Mouse (Mus musculus) C2C12 (cell line): ENCODE measurements around the gene Pex12. TPM values are rescaled to one million over a fixed set of nuclear protein-coding genes. Genes with fewer than 3 reads are reported as not detected.
A peak's percentile ranks its signal among the peaks of the same experiment; 100 is the strongest.

Experiments
- H3K27me3 ChIP-seq: one replicate; pipeline ENCODE4 v1.6.1; 2011; ENCODE audit not compliant: control insufficient read depth, insufficient read depth, insufficient read length
- H3K36me3 ChIP-seq: one replicate; pipeline ENCODE4 v1.6.1; 2011; ENCODE audit not compliant: control insufficient read depth, insufficient read depth
- H3K4me3 ChIP-seq: one replicate; pipeline ENCODE4 v1.5.1; 2011; ENCODE audit warnings: mild to moderate bottlenecking, control low read depth; ENCODE audit not compliant: poor library complexity, insufficient read depth, severe bottlenecking
- H3K79me2 ChIP-seq: one replicate; pipeline ENCODE4 v1.6.1; 2011; ENCODE audit not compliant: control insufficient read depth, insufficient read depth
- H3K79me3 ChIP-seq: one replicate; pipeline ENCODE4 v1.6.1; 2011; ENCODE audit warnings: low read depth, control low read depth
- H3ac ChIP-seq: one replicate; pipeline ENCODE3; 2011; ENCODE audit warnings: low read depth; ENCODE audit not compliant: control insufficient read depth, insufficient read length
- CEBPB ChIP-seq: IDR thresholded peaks from one replicate; pipeline ENCODE4 v1.6.1; 2011; ENCODE audit warnings: low read depth, mild to moderate bottlenecking, control low read depth, moderate library complexity
- CTCF ChIP-seq: IDR thresholded peaks from one replicate; pipeline ENCODE4 v1.5.1; 2011; ENCODE audit not compliant: control insufficient read depth, insufficient read depth, insufficient read length
- FOSL1 ChIP-seq: IDR thresholded peaks from one replicate; pipeline ENCODE4 v1.8.0; 2011; ENCODE audit warnings: mild to moderate bottlenecking, low read length; ENCODE audit not compliant: poor library complexity, insufficient read depth, severe bottlenecking
- MAX ChIP-seq: IDR thresholded peaks from one replicate; pipeline ENCODE4 v1.6.1; 2011; ENCODE audit warnings: mild to moderate bottlenecking, control low read depth
- MYOD1 ChIP-seq: IDR thresholded peaks from one replicate; pipeline ENCODE4 v1.6.1; 2011; ENCODE audit warnings: low read depth; ENCODE audit not compliant: control insufficient read depth, insufficient read length
- MYOG ChIP-seq: IDR thresholded peaks from one replicate; pipeline ENCODE4 v1.6.1; 2011; ENCODE audit not compliant: control insufficient read depth, insufficient read length; ENCODE audit errors: extremely low read depth
- USF1 ChIP-seq: IDR thresholded peaks from one replicate; pipeline ENCODE4 v1.6.1; 2011; ENCODE audit warnings: low read depth, mild to moderate bottlenecking, control low read depth, moderate library complexity
- polyA plus RNA-seq: library from polyadenylated mRNA; unstranded; fragments of >200 nt; fragmentation: generic; extraction: Trizol; gene quantifications from one replicate; pipeline ENCODE4 v1.2.1, GENCODE M21; 2012; ENCODE audit warnings: missing spikeins

Gene Pex12
- polyA plus RNA-seq, 1 experiment = 6.1 TPM

DNA sequence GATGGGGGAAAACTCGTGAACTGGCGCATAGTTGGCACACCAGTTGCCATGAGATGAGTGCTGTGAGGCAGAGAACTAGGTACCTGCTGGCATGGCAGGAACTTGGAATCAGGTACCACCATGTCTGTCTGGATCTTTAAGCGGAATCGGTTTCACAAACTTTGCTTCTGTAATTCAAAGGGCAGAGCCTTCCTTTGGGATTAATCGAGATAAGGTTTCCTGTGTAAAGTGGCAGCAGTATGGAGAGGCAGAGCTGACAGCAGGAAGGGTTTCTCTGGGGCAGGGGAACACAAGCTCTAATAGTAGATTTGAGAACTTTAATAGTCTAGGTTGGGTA lies 10.2 kb downstream of the Pex12 start:
- Histone ChIP-seq H3ac (peak overlapping the region; percentile 66), H3K27me3 (no peaks in the 10 kb centered on the region), H3K79me2 (peaks cover 56% of the 10 kb centered on the region), H3K36me3 (peaks cover 39% of the 10 kb centered on the region), H3K79me3 (peaks cover 27% of the 10 kb centered on the region), H3K4me3 (peak overlapping the region; percentile 83)
- TF ChIP-seq USF1 (no peak), FOSL1 (no peak), MAX (no peak), CTCF (no peak), MYOG (no peak), MYOD1 (no peak), CEBPB (no peak)

DNA sequence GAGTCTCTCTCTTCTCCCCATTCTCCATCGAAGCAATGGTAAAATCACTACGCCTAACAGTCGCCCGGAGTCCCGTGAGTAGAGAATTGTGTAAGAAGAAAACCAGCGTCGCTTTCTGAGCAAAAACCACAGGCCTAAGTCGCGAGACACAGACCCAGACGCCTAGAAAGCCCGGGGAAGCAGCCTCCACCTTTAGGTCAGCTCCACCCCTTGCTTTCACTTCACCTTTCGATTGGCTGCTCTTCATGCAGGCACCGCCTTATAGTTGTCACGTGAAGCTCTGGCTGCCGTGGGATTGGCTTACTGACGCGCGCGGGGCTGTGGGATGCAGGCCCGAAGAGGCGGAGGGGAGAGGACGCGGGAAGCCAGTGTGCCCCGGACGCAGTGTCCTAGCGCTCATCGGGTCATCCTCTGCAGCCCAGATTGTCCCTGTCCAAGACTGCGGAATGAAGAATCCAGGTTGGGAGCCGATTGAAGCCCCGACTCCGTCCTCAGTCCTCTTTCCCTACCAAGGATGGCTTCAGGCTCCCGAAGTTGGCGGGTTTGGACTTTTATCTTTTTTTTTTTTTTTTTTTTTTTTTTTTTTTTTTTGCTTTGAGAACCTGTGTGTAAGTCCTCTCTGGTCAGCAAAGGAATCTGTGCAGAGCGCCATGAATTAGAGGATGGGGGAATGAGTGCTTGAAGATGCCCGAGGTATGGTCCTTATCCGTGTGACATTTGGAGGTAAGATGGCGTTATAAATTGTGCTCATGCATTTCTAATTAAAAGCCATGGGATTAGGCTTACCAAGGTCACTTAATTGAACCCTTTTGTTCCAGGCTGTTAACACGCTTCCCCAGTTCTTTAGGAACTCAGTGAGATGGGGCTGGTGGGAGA lies 10.8 kb downstream of the Pex12 start:
- H3K79me2 ChIP-seq = peaks cover 50% of the 10 kb centered on the region
- H3K79me3 ChIP-seq = peaks cover 27% of the 10 kb centered on the region
- H3K36me3 ChIP-seq = peaks cover 33% of the 10 kb centered on the region
- peaks cover 2% of the 10 kb centered on the region for H3K27me3 ChIP-seq
- peak overlapping the region; percentile 66 for H3ac ChIP-seq
- TF ChIP-seq CEBPB (peak; percentile 15), MAX (peak; percentile 74), MYOD1 (no peak), MYOG (no peak), USF1 (peak; percentile 98)
- H3K4me3 ChIP-seq = peak overlapping the region; percentile 83

DNA sequence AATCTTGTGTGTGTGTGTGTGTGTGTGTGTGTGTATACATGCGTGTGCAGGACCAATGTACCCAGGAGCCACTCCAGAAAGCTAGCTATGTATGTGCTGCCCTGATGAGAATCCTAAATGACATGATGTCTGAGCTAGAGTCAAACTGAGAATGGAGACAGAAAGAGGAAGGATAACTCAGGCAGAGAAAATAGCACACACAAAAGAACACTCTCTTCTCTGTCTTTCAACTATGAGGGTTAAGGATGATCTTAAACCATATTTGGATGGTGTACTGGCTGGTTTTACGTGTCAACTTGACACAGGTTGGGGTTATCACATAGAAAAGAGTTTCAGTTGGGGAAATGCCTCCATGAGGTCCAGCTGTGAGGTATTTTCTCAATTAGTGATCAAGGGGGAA lies 12.8 kb downstream of the Pex12 start:
- TF ChIP-seq MYOG = no peak
- no peak for TF ChIP-seq MYOD1
- no peak for TF ChIP-seq CEBPB
- no peak for TF ChIP-seq MAX
- Histone ChIP-seq H3K79me2 (peaks cover 31% of the 10 kb centered on the region), H3K79me3 (peaks cover 27% of the 10 kb centered on the region), H3K4me3 (no peak overlapping the region), H3K36me3 (peaks cover 14% of the 10 kb centered on the region), H3ac (no peak overlapping the region), H3K27me3 (peaks cover 14% of the 10 kb centered on the region)

DNA sequence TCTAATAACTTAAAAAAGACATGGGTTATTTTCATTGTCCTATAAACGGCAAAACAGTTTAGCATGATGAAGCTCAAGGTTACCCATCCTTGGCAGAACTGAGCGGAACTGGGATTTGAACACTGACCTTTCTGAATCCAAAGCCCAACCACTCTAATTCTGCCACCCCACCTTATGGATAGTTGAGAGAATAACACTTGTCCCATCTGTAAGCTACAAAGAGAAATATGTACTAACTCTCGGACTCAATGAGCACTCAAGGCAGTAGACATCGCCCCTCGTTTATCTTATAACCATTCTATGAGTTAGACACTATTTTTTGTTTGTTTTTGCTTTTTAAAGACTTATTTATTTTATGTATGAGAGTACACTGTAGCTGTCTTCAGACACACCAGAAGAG lies 13.3 kb downstream of the Pex12 start:
- H3K27me3 ChIP-seq = peaks cover 15% of the 10 kb centered on the region
- peaks cover 8% of the 10 kb centered on the region for H3K36me3 ChIP-seq
- peaks cover 26% of the 10 kb centered on the region for H3K79me2 ChIP-seq
- H3K79me3 ChIP-seq = peaks cover 24% of the 10 kb centered on the region
- TF ChIP-seq FOSL1 = no peak
- no peak overlapping the region for H3K4me3 ChIP-seq
- H3ac ChIP-seq = no peak overlapping the region

DNA sequence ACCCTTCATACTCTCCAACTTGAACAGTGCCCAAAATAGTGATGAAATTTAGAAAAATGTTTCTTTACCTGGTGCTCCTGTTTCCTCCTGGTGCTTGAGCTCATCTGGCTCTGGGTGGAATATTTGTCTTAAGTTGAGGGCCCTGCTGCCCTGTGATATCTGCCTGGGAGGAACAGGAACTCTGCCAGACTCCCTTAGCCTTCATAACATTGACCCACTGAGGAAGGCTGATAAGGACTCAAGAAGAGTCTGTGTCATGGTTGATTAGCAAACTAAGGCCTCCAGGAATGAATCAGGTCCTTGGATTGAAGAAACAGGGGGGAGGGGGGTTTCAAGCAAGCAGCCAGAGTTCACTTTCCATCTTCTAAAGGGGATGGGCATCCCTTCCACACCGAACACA lies 15.8 kb downstream of the Pex12 start, which contains the start of gene Slfn14:
Gene Slfn14, minus strand, starts transcription at position 161 of the 400 bp plus-strand sequence.
- Histone ChIP-seq H3K79me2 (peaks cover 2% of the 10 kb centered on the region), H3K4me3 (no peak within 1 kb of the TSS), H3ac (no peak within 1 kb of the TSS), H3K27me3 (peaks cover 32% of the 10 kb centered on the region), H3K36me3 (no peaks in the 10 kb centered on the region), H3K79me3 (no peaks in the 10 kb centered on the region)
- TF ChIP-seq USF1 = no peak
- TF ChIP-seq MAX = no peak
- TF ChIP-seq CEBPB = no peak
- no peak for TF ChIP-seq FOSL1
- TF ChIP-seq MYOG = no peak
- TF ChIP-seq MYOD1 = no peak
- TF ChIP-seq CTCF = no peak

DNA sequence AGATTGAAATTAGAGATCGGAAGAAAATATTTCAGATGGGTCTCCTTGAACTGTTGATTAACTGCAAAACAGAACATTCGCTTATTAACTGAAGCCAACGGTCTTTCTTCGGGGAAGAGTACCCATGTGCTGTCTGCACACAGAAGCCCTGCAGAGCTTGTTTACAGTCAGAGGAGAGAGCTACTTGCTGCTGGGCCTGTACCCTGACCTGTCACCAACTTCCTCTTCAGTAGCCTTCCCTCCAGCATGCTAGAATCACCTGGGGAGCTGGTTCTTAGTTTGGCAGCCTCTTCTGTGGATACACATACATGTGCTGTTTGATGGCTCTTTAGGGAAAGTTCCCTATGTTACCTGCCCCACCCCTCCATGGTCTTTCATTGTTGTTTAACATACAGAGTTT lies 16.8 kb downstream of the Pex12 start:
- no peaks in the 10 kb centered on the region for H3K79me2 ChIP-seq
- no peaks in the 10 kb centered on the region for H3K36me3 ChIP-seq
- H3K4me3 ChIP-seq = no peak overlapping the region
- no peak overlapping the region for H3ac ChIP-seq
- H3K79me3 ChIP-seq = no peaks in the 10 kb centered on the region
- H3K27me3 ChIP-seq = peaks cover 34% of the 10 kb centered on the region
- TF ChIP-seq MYOD1 (no peak), FOSL1 (no peak), MYOG (no peak), CTCF (no peak), USF1 (no peak)
